Mouse (Mus musculus): Measurements from ENCODE around the gene E130116L18Rik.
"Not testable (repeated sequence)": the region's sequence is repeated elsewhere in the genome, so short reads cannot be mapped to it uniquely, and the experiment has no call there.

Gene E130116L18Rik

GRCm38 (mm10) chr5:25181004-25181531 is 41.9 kb downstream of the E130116L18Rik start, which contains the start of gene Galntl5:
TSS of gene Galntl5 (plus strand) at chr5:25181460.
- no peak for DNase-seq

GRCm38 (mm10) chr5:25179936-25180488 is 42.9 kb downstream of the E130116L18Rik start:
- DNase-seq: no peak

GRCm38 (mm10) chr5:25179284-25179683 is 43.7 kb downstream of the E130116L18Rik start:
- DNase-seq: no peak

DNA sequence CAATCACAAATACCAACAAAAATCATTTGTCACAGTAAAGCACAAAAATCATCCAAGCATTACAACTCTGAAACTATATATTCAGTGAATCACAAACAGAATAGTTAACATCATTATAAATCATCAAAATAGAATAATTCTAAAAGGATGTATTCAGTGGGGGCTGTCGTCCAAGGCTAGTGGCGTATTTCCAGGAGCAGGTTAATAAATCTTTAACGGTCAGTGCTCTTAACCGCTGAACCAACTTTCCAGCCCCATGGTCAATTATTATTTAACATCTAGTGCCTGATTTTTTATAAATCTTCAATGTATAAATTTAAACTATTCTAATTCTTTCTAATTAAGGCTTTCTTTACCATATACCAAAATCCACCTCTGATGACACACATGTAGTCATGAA is 44.4 kb downstream of the E130116L18Rik start:
- DNase-seq: not testable (repeated sequence)

DNA sequence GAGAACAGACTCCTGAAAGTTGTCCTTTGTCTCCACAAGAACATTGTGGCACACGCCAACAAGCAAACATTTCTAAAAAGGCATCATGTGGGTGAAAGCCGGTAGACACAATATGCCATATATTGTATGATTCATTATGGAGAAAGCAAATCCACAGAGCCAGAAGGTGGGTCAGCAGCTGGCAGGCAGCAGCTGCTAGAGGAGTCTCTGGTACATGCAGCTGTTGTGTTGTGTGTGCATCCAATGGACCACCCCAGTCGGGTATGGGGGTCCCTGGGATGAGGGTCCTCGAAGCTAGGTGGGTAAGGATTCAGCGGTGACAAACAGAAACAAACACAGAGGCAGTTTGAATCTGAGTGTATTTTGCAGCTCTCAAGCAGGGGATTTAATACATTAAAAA is 45.0 kb downstream of the E130116L18Rik start:
- not testable (repeated sequence) for DNase-seq
